Mouse (Mus musculus): ENCODE data around the gene Rpap2.

GRCm38 (mm10) chr5:107598380-107598779 lies 1.2 kb downstream of the Rpap2 start:
- TF ChIP-seq POLR2A (IDR thresholded peaks at IDR 0.05; ENCODE audit: insufficient read depth, low read length) (no peak), CTCF (IDR thresholded peaks at IDR 0.05; ENCODE audit: low read depth, low read length) (no peak), EP300 (IDR thresholded peaks at IDR 0.05; ENCODE audit: insufficient read depth, low read depth, low read length) (no peak)

All from ES-Bruce4 (cell line).